Mouse (Mus musculus) forebrain, embryonic 10.5 days (tissue): Measurements from ENCODE around the gene Rab5c. TPM values are rescaled to one million over a fixed set of nuclear protein-coding genes. Genes with fewer than 3 reads are reported as not detected.

Experiments
- DNase-seq: peaks from one replicate; pipeline ENCODE4 v3.0.0-alpha.2; 2017; ENCODE audit warnings: low spot score; ENCODE audit errors: extremely low spot score
- H3K27ac ChIP-seq: fragments of 300-500 bp; sonication (generic); 2 replicates; pipeline ENCODE4 v1.5.1; 2016; ENCODE audit warnings: mild to moderate bottlenecking
- H3K27me3 ChIP-seq: fragments of 300-500 bp; sonication (generic); 2 replicates; pipeline ENCODE4 v1.6.1; 2016; ENCODE audit warnings: mild to moderate bottlenecking; ENCODE audit not compliant: poor library complexity, severe bottlenecking
- H3K36me3 ChIP-seq: fragments of 300-500 bp; sonication (generic); replicated peaks from 2 replicates; pipeline ENCODE4 v1.6.1; 2016; ENCODE audit warnings: mild to moderate bottlenecking, moderate library complexity
- H3K4me1 ChIP-seq: fragments of 300-500 bp; sonication (generic); 2 replicates; pipeline ENCODE4 v1.6.1; 2016
- H3K4me3 ChIP-seq: fragments of 300-500 bp; sonication (generic); 2 replicates; pipeline ENCODE4 v1.5.1; 2016; ENCODE audit warnings: mild to moderate bottlenecking, moderate library complexity
- H3K9me3 ChIP-seq: fragments of 300-500 bp; sonication (generic); 2 replicates; pipeline ENCODE4 v1.6.1; 2016; ENCODE audit warnings: mild to moderate bottlenecking, moderate library complexity
- WGBS: fragments of 180-500 bp; shearing (Covaris S2); methylation state at CpG from one replicate; pipeline ENCODE4 v1.1.7; 2016; 5-methylcytosine and 5-hydroxymethylcytosine counted together
- polyA plus RNA-seq: library from polyadenylated mRNA; unstranded; fragments of >200 nt; fragmentation: Nextera tagmentation; extraction: Ambion mirVana; gene quantifications from 2 replicates; pipeline ENCODE4 v1.2.1, GENCODE M21; 2016

The Rab5c gene
- polyA plus RNA-seq, 1 experiment from 2014 or later: 14.9 TPM

DNA sequence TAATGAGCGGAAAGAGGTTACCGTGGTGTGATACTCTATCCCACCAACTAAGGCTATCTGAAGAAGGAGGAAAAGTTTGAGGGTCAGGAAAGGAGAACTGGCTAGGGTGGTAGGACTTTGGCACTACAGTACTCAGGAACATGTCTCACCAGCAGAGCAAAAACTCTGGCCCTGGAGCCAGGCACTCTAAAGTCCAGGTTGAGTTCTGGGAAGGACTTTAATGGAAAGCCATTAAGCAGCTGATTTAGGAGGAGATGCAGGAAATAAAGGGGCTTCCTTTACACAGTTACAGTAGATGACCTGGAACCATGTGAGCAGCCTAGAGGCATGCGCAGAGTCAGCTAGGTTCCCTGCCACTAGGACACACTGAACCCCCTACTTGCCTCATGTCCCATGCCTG lies 10.8 kb downstream of the Rab5c start:
- Histone ChIP-seq H3K36me3 (peaks cover 40% of the 10 kb centered on the region), H3K27me3 (no peaks in the 10 kb centered on the region), H3K9me3 (no peaks in the 10 kb centered on the region), H3K4me1 (peaks cover 23% of the 10 kb centered on the region), H3K27ac (no peak overlapping the region), H3K4me3 (no peak overlapping the region)
- DNase-seq: no peak
- 93% methylated on average over 3 of the region's 3 CpGs for WGBS

DNA sequence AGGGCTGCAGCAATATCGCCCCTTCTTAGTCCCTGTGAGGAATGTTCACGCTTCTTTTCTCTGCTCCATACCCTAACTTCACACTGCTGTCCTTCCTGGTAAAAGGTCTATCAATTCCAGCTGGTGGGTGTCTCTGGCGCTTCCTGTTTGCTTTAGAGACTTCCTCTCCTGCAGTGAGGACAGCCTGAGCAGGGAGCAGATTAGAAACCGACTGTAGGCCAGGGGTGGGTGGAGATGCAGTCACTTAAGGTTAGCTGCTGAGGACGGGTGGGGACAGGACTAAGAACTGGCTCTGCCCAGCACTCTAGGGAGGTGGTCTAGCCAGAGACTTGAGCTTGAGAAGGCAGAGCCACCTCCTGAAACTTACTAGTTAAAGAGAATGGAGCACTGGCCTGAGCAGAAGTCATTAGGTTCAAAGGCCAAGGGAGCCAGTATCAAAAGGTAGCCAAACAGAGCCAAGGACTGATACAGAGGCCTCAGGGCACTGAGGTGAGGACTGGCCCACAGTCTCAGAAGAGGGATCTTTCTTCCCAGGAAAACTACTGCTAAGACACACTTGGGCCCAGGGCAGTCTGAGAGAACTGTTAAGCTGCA lies 13.0 kb downstream of the Rab5c start:
- peaks cover 36% of the 10 kb centered on the region for H3K36me3 ChIP-seq
- WGBS: 54% methylated on average over 5 of the region's 5 CpGs
- no peak overlapping the region; the same call in 1 of the 2 replicates for H3K4me3 ChIP-seq
- DNase-seq: no peak
- no peaks in the 10 kb centered on the region for H3K9me3 ChIP-seq
- peak overlapping the region; percentile 54 for H3K27ac ChIP-seq
- H3K27me3 ChIP-seq: no peaks in the 10 kb centered on the region
- H3K4me1 ChIP-seq: peaks cover 45% of the 10 kb centered on the region

DNA sequence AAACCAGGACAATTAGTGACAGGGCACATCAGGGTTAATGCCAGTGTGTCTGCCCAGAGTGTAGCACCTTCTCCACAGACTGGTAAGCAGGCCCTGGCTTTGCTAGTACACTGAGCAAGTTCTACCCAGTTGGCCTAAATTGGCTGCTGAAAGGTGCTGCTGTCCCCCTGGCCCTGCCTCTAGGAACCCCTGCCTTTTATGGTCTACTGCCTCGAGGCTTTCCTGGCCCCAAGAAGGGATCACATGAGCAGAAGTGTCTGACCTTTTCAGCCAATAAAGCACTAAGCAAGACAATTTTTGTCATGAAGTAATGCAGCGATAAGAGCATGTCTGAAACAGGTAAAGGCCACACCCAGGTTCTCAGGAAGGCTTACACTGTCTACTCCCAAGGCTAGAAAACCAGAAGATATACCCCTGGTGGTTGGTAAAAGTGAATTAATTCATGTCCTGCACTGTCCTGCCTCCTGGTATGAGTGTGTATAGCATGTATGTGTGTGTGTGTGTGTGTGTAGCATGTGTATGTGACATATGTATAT lies 15.5 kb downstream of the Rab5c start:
- H3K27ac ChIP-seq: peak overlapping the region; percentile 60; the same call in 1 of the 2 replicates
- no peaks in the 10 kb centered on the region for H3K27me3 ChIP-seq
- 66% methylated on average over 2 of the region's 2 CpGs for WGBS

DNA sequence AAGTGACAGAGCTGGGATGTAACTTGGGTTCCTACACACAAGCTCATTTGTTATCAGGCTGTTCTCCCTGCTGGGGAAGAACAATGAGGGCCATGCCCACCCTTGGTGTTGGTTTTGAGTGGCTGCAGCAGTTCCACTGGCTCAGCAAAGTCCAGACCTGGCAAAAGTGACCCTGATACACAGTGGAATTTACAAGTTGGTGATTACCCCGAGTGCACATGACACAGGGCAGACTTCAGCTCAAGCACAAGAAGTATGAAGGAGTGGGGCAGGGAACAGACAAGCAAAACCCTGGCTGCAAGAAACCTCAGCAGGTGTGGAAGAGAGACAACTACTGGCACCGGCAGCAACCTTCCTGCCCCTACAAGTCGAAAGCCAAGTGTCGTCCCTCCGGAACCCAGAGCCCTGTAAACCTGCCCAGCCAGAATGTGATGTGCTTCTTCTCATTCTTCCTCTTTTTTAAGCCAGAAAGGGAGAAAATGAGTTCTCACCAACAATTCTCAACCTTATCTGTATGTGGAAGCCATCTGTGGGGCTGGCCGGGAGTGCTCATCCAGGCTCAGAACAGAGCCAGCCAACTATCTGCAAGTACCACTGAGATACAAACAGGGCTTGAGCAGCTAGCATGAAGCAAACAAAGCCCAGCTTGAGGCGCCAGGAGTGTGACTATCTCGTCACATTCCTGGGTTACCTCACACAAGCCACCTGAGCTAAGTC lies 16.1 kb downstream of the Rab5c start:
- DNase-seq: no peak
- Histone ChIP-seq H3K4me3 (no peak overlapping the region), H3K9me3 (no peaks in the 10 kb centered on the region), H3K36me3 (peaks cover 36% of the 10 kb centered on the region), H3K27me3 (no peaks in the 10 kb centered on the region), H3K27ac (peak overlapping the region; percentile 60; the same call in 1 of the 2 replicates), H3K4me1 (peaks cover 49% of the 10 kb centered on the region)
- WGBS: 79% methylated on average over 8 of the region's 8 CpGs

More for the DNA sequence above, 15.5 kb downstream of the Rab5c start:
- H3K36me3 ChIP-seq: peaks cover 36% of the 10 kb centered on the region
- H3K4me1 ChIP-seq: peaks cover 49% of the 10 kb centered on the region
- DNase-seq: no peak
- no peaks in the 10 kb centered on the region for H3K9me3 ChIP-seq
- H3K4me3 ChIP-seq: no peak overlapping the region

DNA sequence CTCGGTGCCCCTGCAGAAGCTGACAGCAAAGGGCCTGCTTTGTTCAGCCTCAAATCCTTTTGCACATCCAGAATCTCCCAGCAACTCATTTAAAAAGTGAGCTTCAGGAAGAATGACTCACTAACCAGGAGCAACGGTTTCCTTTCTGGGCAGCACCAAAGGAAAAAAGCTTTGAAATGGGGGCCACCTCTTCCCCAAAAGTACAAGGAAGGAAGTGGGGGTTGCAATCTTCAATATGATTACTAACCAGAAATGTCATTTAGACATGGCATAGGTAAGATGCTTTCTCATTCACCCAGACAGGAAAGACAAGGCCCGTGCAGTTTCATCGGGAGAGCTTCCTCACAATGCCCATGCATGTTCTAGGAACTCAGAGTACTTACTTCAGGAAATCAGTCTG lies 16.8 kb downstream of the Rab5c start:
- peaks cover 43% of the 10 kb centered on the region for H3K36me3 ChIP-seq
- H3K27me3 ChIP-seq: no peaks in the 10 kb centered on the region
- peaks cover 49% of the 10 kb centered on the region for H3K4me1 ChIP-seq
- 66% methylated on average over 4 of the region's 4 CpGs for WGBS
- DNase-seq: no peak
- H3K9me3 ChIP-seq: no peaks in the 10 kb centered on the region
- no peak overlapping the region for H3K4me3 ChIP-seq
- peak overlapping the region; percentile 60; the same call in 1 of the 2 replicates for H3K27ac ChIP-seq

DNA sequence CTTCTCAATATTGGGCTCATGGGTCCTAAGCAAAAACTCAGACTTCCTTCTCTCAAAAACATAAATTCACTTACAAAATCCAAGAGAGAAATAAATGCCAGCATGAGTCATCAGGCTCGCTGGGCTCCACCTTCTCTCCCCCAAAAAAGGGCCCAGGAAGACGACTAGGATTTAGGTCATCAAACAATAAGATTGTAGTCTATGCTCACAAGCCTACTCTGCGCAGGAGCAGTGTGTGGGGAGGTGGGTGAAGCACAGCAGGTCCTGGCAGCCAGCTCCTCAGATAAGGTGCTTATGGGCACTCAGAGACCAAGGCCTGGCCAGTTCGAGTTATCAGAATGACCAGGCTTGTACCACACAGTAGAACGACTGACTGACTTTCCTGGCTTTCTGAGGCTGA lies 17.7 kb downstream of the Rab5c start:
- Histone ChIP-seq H3K27me3 (no peaks in the 10 kb centered on the region), H3K4me3 (no peak overlapping the region), H3K4me1 (peaks cover 50% of the 10 kb centered on the region), H3K27ac (peak overlapping the region; percentile 60; the same call in 1 of the 2 replicates), H3K9me3 (no peaks in the 10 kb centered on the region), H3K36me3 (peaks cover 52% of the 10 kb centered on the region)
- DNase-seq: no peak
- 84% methylated on average over 5 of the region's 5 CpGs for WGBS

DNA sequence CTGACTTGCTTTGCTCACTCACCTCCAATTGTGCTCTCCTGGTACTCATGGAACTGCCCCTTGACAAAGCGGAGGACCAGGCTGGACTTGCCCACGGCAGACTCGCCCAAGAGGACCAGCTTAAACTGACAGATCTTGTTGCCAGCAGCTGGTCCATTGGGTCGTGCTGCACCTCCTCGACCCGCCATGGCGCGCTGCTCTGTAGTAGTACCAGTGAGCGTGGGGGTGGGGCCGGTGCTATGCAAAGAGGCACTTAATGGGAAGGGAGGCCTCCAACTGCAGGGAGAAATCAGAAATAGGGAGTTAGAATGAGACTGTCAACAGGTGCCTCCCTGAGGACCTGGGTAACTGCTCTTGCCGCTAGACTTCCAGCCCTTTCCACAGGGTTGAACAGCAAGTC lies 18.1 kb downstream of the Rab5c start:
- no peaks in the 10 kb centered on the region for H3K27me3 ChIP-seq
- H3K27ac ChIP-seq: 0 out of 2 replicates have a peak overlapping the region, but pooled peaks have one; percentile 3
- H3K9me3 ChIP-seq: no peaks in the 10 kb centered on the region
- no peak for DNase-seq
- H3K4me1 ChIP-seq: peaks cover 49% of the 10 kb centered on the region
- H3K4me3 ChIP-seq: no peak overlapping the region
- peaks cover 55% of the 10 kb centered on the region for H3K36me3 ChIP-seq
- WGBS: 85% methylated on average over 11 of the region's 11 CpGs

DNA sequence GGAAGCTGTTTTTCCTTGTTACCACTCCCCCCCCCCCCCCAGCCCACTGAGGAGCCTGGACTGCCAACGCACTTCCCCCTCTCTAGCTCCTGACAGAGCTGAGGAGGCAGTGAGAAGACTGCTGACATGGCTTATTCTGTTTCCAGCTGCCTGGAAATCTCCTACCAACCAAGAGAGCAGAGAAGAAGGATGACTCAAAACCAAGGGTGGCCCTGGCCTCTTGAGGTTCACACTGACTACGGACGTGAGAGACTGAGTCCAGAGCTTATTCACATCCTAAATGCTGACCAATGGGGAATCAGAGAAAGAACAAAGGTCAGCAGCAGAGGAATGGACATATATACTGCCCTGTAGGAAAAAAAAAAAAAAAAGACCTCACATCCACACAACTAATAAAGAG lies 18.7 kb downstream of the Rab5c start:
- no peak overlapping the region for H3K27ac ChIP-seq
- 89% methylated on average over 3 of the region's 3 CpGs for WGBS
- peaks cover 57% of the 10 kb centered on the region for H3K36me3 ChIP-seq
- H3K4me1 ChIP-seq: peaks cover 49% of the 10 kb centered on the region
- DNase-seq: no peak
- no peaks in the 10 kb centered on the region for H3K9me3 ChIP-seq
- H3K4me3 ChIP-seq: no peak overlapping the region
- no peaks in the 10 kb centered on the region for H3K27me3 ChIP-seq

DNA sequence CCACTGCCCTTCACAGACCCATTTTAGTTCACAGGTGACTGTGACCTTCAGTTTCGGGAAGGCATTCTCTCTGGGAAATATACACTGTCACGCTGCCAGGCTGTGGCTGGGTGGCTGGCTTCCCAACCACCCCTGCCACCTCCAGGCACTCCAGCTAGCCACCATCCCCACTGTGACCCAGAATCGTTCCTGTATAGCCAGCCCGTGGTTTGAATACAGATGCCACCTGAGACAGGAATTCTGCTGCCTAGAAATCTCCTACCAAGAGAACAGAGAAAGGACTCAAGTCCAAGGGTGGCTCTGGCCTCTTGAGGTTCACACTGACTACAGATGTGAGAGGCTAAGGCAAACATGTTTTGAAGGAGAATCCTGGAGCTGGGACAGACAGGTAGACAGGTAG lies 19.1 kb downstream of the Rab5c start:
- H3K27ac ChIP-seq: no peak overlapping the region
- no peaks in the 10 kb centered on the region for H3K27me3 ChIP-seq
- peaks cover 57% of the 10 kb centered on the region for H3K36me3 ChIP-seq
- H3K9me3 ChIP-seq: no peaks in the 10 kb centered on the region
- DNase-seq: no peak
- peaks cover 51% of the 10 kb centered on the region for H3K4me1 ChIP-seq
- 88% methylated on average over 4 of the region's 4 CpGs for WGBS
- no peak overlapping the region for H3K4me3 ChIP-seq

DNA sequence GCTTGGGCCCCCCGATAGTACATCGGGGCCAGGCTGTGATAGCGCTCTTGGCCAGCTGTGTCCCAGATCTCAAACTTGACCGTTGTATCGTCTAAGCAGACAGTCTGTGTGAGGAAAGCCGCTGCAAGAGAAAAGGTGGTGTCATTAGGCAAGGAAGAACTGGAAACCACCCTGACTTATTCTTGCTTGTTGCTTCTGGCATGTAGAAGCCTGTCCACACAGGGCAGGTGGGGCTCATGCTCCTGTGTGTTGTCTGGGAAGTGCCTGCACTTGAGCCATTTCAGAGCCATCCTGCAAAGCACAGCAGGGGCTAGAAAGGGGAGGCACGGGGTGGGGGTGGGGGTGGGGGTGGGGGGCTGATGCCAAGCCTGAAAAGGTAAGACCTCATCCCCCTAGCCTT lies 19.6 kb downstream of the Rab5c start:
- H3K4me1 ChIP-seq: peaks cover 55% of the 10 kb centered on the region
- no peaks in the 10 kb centered on the region for H3K27me3 ChIP-seq
- H3K9me3 ChIP-seq: no peaks in the 10 kb centered on the region
- H3K4me3 ChIP-seq: no peak overlapping the region
- no peak for DNase-seq
- peaks cover 57% of the 10 kb centered on the region for H3K36me3 ChIP-seq
- WGBS: 91% methylated on average over 7 of the region's 7 CpGs
- no peak overlapping the region for H3K27ac ChIP-seq

DNA sequence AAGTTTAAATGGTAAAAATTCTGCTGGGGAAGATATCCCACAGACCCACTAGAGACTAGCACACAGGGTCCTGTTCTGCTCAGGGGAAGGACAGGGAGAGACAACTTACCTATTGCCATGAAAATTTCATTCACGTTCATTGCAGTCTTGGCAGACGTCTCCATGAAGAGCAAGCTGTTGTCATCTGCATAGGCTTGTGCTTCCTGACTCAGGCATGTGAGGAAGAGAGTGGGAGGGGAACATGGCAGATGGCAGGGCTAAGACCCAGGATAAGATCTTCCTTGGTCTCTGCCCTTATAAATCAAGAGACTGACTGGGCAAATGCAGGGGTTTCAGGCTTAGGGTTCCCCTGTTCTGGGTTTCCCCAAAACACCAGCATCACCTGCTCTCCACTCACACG lies 21.4 kb downstream of the Rab5c start:
- Histone ChIP-seq H3K36me3 (peaks cover 54% of the 10 kb centered on the region), H3K9me3 (no peaks in the 10 kb centered on the region), H3K4me1 (peaks cover 60% of the 10 kb centered on the region), H3K27me3 (no peaks in the 10 kb centered on the region), H3K4me3 (no peak overlapping the region), H3K27ac (no peak overlapping the region)
- DNase-seq: no peak
- 82% methylated on average over 3 of the region's 3 CpGs for WGBS

DNA sequence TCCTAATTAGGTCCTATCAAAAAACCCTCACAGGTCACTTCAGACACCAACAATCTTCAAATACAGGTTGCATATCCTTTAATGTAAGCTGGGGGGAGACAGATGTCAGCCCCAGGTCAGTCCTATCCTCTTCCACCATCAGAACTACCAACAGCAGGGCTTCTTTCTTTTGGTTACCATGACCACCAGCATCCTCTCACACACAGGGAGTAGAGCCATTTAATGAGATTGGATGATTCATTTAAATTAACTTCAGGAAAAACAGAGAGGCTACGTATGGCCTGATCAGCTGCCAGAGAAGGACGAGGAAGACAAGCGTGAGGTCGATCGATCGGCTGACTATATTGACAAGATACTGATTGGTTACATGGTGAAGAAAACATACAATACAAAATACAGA lies 23.1 kb downstream of the Rab5c start:
- DNase-seq: no peak
- Histone ChIP-seq H3K4me3 (no peak overlapping the region), H3K9me3 (no peaks in the 10 kb centered on the region), H3K27ac (no peak overlapping the region), H3K36me3 (peaks cover 62% of the 10 kb centered on the region), H3K27me3 (no peaks in the 10 kb centered on the region), H3K4me1 (peaks cover 56% of the 10 kb centered on the region)
- WGBS: 88% methylated on average over 6 of the region's 6 CpGs

DNA sequence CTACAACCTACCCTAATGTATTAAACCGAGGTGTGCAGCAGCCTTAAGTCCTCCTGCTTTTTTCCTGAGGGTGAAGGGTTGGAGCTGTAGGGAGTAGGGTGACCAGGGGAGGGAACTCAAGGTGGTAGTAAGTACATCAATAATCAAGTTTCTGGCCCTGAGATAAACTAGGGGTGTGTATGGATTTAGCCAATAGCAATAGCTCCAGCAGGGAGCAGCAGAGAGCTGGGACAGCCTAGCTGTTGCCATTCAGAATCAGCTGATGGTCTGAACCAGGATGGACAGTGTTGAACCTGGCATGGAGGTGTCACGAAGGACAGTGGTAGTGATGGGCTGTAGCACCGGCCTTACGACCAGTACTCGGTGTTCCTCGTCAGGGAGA lies 23.5 kb downstream of the Rab5c start:
- peak; percentile 65 for DNase-seq
- H3K27me3 ChIP-seq: no peaks in the 10 kb centered on the region
- 48% methylated on average over 6 of the region's 6 CpGs for WGBS
- H3K4me1 ChIP-seq: peaks cover 53% of the 10 kb centered on the region
- H3K4me3 ChIP-seq: peak overlapping the region; percentile 99
- H3K9me3 ChIP-seq: no peaks in the 10 kb centered on the region
- H3K36me3 ChIP-seq: peaks cover 62% of the 10 kb centered on the region
- peak overlapping the region; percentile 99 for H3K27ac ChIP-seq
